Mouse (Mus musculus): ENCODE measurements at regions not wholly inside any gene's neighbourhood (a gene's known extent, or its start where the extent isn't known, plus 50 kb on each side); places are given as distances from the start of the nearest gene placed in this dataset.

DNA sequence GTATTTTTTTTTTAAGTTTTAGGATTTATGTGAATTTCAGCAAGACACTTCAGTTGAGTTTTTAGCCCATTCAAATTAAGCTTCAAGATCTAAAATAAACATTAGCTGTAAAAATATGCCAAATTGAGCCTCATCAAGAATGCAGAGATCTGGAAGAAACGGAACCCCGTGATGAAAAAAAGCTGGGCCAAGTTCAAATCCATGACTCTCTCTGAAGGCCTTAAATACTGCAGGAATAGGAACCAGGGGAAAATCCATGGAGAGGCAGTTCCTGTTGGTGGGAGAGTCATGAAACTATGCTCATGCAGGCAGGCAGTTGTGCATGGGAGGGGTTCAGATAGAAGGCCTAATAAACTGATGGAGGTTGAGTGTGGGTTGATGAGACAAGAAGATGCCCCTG lies 430.9 kb downstream of the Nbas start:
- DNase-seq (ENCODE audit: low spot score), result no peak
- intact Hi-C loops (cut with DNase I), result no loop called here

DNA sequence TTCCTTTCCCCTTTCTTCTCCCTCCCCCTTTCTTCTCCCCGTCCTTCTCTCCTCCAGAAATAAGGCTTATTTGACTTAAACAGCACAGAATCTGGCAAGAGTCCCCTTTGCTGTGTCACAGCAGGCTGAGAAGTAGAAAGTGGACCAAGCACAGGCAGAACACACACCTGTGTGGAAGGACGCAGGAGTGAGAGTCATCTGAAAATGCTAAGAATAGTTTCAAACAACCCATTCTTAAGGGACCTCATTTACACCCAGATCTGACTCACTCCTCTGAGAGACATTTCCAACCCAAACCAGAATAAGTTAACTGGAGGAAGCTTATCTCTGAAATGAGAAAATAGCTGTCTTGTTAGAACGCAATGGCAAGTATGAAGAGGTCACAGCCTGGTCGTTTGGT lies 429.9 kb downstream of the Nbas start:
- DNase-seq (ENCODE audit: low spot score), result no peak
- intact Hi-C loops (cut with DNase I), result no loop called here

DNA sequence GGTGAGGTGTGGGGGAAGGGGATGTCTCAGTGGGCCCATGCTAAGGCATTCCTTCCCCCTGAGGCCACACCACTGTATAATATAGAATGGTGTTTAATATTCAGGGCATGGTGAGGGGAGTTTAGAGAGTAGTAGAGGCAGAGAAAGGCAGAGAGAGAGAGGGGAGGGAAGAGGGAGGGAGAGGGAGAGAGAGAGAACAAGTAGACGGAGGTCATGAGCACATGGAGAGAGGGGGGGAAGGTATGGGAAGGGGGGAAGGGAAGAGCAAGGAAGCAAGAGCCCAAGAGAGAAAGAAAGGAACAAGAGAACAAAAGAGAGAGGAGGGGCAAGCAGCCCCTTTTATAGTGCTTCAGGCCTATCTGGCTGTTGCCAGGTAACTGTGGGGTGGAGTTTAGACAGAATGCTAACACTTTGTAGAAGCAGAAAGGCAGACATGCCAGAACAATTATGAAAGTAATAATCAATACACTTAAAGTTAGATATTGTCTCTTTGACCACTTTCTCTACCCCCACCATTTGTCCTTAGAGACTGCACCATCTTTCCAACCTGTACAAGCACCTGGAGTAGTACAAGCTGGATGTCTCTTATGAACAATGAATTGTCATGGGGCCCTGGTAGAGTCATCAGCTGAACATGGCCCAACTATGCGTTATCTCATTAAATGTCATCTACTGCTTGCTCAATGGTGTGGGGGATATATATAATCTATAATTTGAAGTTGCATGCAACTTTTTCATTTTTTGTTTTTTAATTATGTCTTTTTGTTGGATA lies 422.6 kb downstream of the Nbas start:
- DNase-seq (ENCODE audit: low spot score), result no peak
- intact Hi-C loops (cut with DNase I), result no loop called here

DNA sequence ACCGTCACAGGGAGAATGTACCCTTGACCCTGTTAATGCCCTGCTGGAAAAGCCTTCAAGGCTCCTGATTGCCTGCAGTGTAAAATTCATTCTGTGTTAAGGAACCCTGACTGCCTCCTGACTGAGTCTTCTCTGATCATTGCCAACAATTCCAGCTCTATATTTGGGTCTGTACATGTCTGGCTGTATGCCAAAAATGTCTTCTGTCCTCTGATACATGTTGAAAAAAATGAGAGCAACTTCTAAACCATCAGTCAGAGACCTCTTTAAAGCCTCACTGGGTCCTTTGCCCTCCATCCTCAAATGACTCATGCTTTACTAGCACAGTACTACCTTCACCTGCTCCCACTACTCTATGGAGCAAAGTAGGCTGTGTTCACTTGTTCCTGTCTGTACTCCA lies 408.3 kb downstream of the Nbas start:
- DNase-seq (ENCODE audit: low spot score), result no peak
- intact Hi-C loops (cut with DNase I), result no loop called here

DNA sequence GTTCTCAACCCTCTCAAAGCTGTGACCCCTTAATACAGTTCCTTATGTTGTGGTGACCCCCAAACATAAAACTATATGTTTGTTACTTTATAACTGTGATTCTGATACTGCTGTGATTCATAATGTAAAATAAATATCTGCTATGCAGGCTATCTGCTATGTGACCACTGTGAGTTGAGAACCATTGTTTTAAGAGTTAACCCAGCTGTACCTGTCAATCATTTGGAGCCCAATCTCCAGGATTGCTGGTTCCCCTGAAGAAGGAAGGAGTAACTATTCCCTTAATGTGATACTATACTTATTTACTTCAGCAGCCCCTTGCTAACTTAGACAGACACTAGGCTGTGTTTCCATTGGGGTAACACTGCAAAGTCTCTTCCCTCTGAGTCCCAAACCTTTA lies 400.5 kb downstream of the Nbas start:
- DNase-seq (ENCODE audit: low spot score), result no peak
- intact Hi-C loops (cut with DNase I), result no loop called here

DNA sequence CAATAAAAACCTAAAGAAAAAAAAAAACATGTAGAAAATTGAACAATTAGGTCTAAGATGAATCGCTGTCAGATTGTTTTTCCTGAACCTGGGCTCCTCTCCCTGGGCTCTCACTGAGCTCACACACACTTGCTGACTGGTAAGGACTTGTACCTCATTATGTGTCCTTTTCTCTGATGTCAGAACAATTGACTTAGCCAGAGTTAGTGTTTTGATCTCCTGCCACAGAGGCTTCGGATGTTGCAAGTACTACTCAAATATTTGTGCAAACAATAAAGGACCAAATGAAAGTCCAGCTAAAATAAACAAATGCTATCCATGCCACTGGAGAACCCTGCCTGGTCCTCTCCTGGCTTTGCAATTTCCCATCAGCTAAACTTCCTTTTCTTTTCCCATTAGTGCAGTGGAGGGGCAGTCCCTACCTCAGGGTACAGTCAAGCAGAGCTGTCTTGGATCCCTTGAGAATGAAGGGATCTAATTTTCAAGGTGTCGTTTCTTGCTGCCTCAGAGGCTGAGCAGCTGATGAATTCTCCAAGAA lies 399.6 kb downstream of the Nbas start:
- intact Hi-C loops (cut with DNase I), result no loop called here

DNA sequence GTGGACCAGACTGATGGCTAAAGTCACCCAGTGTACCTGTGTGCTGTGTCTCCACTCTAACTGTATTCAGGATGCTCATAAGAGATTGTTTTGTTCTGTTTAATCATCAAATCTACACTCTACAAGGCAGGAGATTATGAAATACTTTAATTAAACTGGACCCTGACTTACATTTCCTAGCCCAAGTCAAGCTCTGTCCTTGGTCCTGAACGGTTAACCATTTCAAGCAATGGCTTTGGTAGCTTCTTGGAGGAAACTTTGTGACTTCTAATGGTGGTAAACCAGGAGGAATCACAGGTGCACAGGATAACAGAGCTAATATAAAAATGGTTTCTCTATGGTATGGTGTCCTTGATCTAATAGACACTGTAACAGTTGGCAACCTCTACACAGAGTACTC lies 370.4 kb downstream of the Nbas start:
- DNase-seq (ENCODE audit: low spot score), result no peak
- intact Hi-C loops (cut with DNase I), result no loop called here

More for the DNA sequence above, 399.6 kb downstream of the Nbas start:
- no peak for DNase-seq (ENCODE audit: low spot score)
